Mouse (Mus musculus): ENCODE data around the gene Tesk1. TPM values are rescaled to one million over a fixed set of nuclear protein-coding genes. Genes with fewer than 3 reads are reported as not detected.

The Tesk1 gene
- polyA plus RNA-seq, 1 experiment from 2014 or later = 3.4 TPM

- H3K9ac ChIP-seq (ENCODE audit: low read length) = peak overlapping the region; percentile 14; the same call in 1 of the 2 replicates
- H3K4me2 ChIP-seq (ENCODE audit: low read depth, low read length) = no peak overlapping the region
These were observed 24.3 kb upstream of the Tesk1 start for GRCm38 (mm10) chr4:43417269-43418062.

GRCm38 (mm10) chr4:43418450-43418849 lies 23.3 kb upstream of the Tesk1 start:
- ATAC-seq (ENCODE audit: low read depth) = no peak
- no peak overlapping the region for H3K4me3 ChIP-seq (ENCODE audit: low read length)
- peaks cover 34% of the 10 kb centered on the region for H3K36me3 ChIP-seq (ENCODE audit: control insufficient read depth, insufficient read depth, low read length)
- H3K9me3 ChIP-seq (ENCODE audit: control insufficient read depth, low read length) = no peaks in the 10 kb centered on the region
- H3K27me3 ChIP-seq (ENCODE audit: control insufficient read depth, insufficient read depth, low read depth, low read length) = no peaks in the 10 kb centered on the region
- no peak overlapping the region for H3K4me2 ChIP-seq (ENCODE audit: low read depth, low read length)
- H3K9ac ChIP-seq (ENCODE audit: low read length) = no peak overlapping the region
- H3K27ac ChIP-seq (ENCODE audit: low read length) = peak overlapping the region; percentile 73
- peaks cover 34% of the 10 kb centered on the region for H3K4me1 ChIP-seq (replicated peaks; ENCODE audit: control insufficient read depth, insufficient read depth, low read length)
- 45% methylated on average over 4 of the region's 4 CpGs for WGBS

More at GRCm38 (mm10) chr4:43417269-43418062, 24.3 kb upstream of the Tesk1 start:
- Histone ChIP-seq H3K27ac (ENCODE audit: low read length) (peak overlapping the region; percentile 73), H3K9me3 (ENCODE audit: control insufficient read depth, low read length) (no peaks in the 10 kb centered on the region), H3K36me3 (ENCODE audit: control insufficient read depth, insufficient read depth, low read length) (peaks cover 29% of the 10 kb centered on the region), H3K4me3 (ENCODE audit: low read length) (no peak overlapping the region), H3K4me1 (replicated peaks; ENCODE audit: control insufficient read depth, insufficient read depth, low read length) (peaks cover 34% of the 10 kb centered on the region), H3K27me3 (ENCODE audit: control insufficient read depth, insufficient read depth, low read depth, low read length) (no peaks in the 10 kb centered on the region)
- peak; percentile 54 for ATAC-seq (ENCODE audit: low read depth)
- 49% methylated on average over 16 of the region's 16 CpGs for WGBS

- 0 out of 2 replicates have a peak overlapping the region, but pooled peaks have one; percentile 39 for H3K9ac ChIP-seq (ENCODE audit: low read length)
These were observed 22.6 kb upstream of the Tesk1 start for GRCm38 (mm10) chr4:43418973-43419656.

GRCm38 (mm10) chr4:43419801-43420281 lies 21.9 kb upstream of the Tesk1 start:
- peaks cover 47% of the 10 kb centered on the region for H3K36me3 ChIP-seq (ENCODE audit: control insufficient read depth, insufficient read depth, low read length)

More at GRCm38 (mm10) chr4:43418973-43419656, 22.6 kb upstream of the Tesk1 start:
- no peak overlapping the region for H3K4me2 ChIP-seq (ENCODE audit: low read depth, low read length)
- no peak for ATAC-seq (ENCODE audit: low read depth)
- WGBS = 65% methylated on average over 15 of the region's 15 CpGs
- no peak overlapping the region for H3K4me3 ChIP-seq (ENCODE audit: low read length)
- H3K36me3 ChIP-seq (ENCODE audit: control insufficient read depth, insufficient read depth, low read length) = peaks cover 40% of the 10 kb centered on the region
- peaks cover 34% of the 10 kb centered on the region for H3K4me1 ChIP-seq (replicated peaks; ENCODE audit: control insufficient read depth, insufficient read depth, low read length)
- no peaks in the 10 kb centered on the region for H3K27me3 ChIP-seq (ENCODE audit: control insufficient read depth, insufficient read depth, low read depth, low read length)
- no peaks in the 10 kb centered on the region for H3K9me3 ChIP-seq (ENCODE audit: control insufficient read depth, low read length)
- H3K27ac ChIP-seq (ENCODE audit: low read length) = peak overlapping the region; percentile 73

GRCm38 (mm10) chr4:43420305-43420704 lies 21.4 kb upstream of the Tesk1 start:
- Histone ChIP-seq H3K27me3 (ENCODE audit: control insufficient read depth, insufficient read depth, low read depth, low read length) (no peaks in the 10 kb centered on the region), H3K27ac (ENCODE audit: low read length) (peak overlapping the region; percentile 70)
- peak; percentile 37 for ATAC-seq (ENCODE audit: low read depth)

More at GRCm38 (mm10) chr4:43419801-43420281, 21.9 kb upstream of the Tesk1 start:
- no peak overlapping the region for H3K9ac ChIP-seq (ENCODE audit: low read length)
- H3K4me3 ChIP-seq (ENCODE audit: low read length) = no peak overlapping the region
- H3K9me3 ChIP-seq (ENCODE audit: control insufficient read depth, low read length) = no peaks in the 10 kb centered on the region
- no peaks in the 10 kb centered on the region for H3K27me3 ChIP-seq (ENCODE audit: control insufficient read depth, insufficient read depth, low read depth, low read length)
- ATAC-seq (ENCODE audit: low read depth) = peak; percentile 10
- H3K4me1 ChIP-seq (replicated peaks; ENCODE audit: control insufficient read depth, insufficient read depth, low read length) = peaks cover 34% of the 10 kb centered on the region
- no peak overlapping the region for H3K4me2 ChIP-seq (ENCODE audit: low read depth, low read length)
- 49% methylated on average over 9 of the region's 9 CpGs for WGBS
- H3K27ac ChIP-seq (ENCODE audit: low read length) = peak overlapping the region; percentile 70

GRCm38 (mm10) chr4:43421632-43422240 lies 20.0 kb upstream of the Tesk1 start:
- Histone ChIP-seq H3K4me1 (replicated peaks; ENCODE audit: control insufficient read depth, insufficient read depth, low read length) (peaks cover 34% of the 10 kb centered on the region), H3K27ac (ENCODE audit: low read length) (no peak overlapping the region), H3K4me2 (ENCODE audit: low read depth, low read length) (no peak overlapping the region), H3K27me3 (ENCODE audit: control insufficient read depth, insufficient read depth, low read depth, low read length) (peaks cover 2% of the 10 kb centered on the region; the same call in 1 of the 2 replicates), H3K9ac (ENCODE audit: low read length) (no peak overlapping the region), H3K36me3 (ENCODE audit: control insufficient read depth, insufficient read depth, low read length) (peaks cover 42% of the 10 kb centered on the region), H3K9me3 (ENCODE audit: control insufficient read depth, low read length) (no peaks in the 10 kb centered on the region), H3K4me3 (ENCODE audit: low read length) (no peak overlapping the region)
- 78% methylated on average over 28 of the region's 28 CpGs for WGBS
- no peak for ATAC-seq (ENCODE audit: low read depth)

More at GRCm38 (mm10) chr4:43420305-43420704, 21.4 kb upstream of the Tesk1 start:
- WGBS = under 1% methylated on average over 6 of the region's 6 CpGs
- Histone ChIP-seq H3K4me3 (ENCODE audit: low read length) (no peak overlapping the region), H3K9me3 (ENCODE audit: control insufficient read depth, low read length) (no peaks in the 10 kb centered on the region), H3K36me3 (ENCODE audit: control insufficient read depth, insufficient read depth, low read length) (peaks cover 48% of the 10 kb centered on the region), H3K4me1 (replicated peaks; ENCODE audit: control insufficient read depth, insufficient read depth, low read length) (peaks cover 34% of the 10 kb centered on the region), H3K9ac (ENCODE audit: low read length) (no peak overlapping the region), H3K4me2 (ENCODE audit: low read depth, low read length) (no peak overlapping the region)

- Histone ChIP-seq H3K4me3 (ENCODE audit: low read length) (no peak overlapping the region), H3K9ac (ENCODE audit: low read length) (no peak overlapping the region), H3K27ac (ENCODE audit: low read length) (no peak overlapping the region), H3K36me3 (ENCODE audit: control insufficient read depth, insufficient read depth, low read length) (peaks cover 40% of the 10 kb centered on the region), H3K27me3 (ENCODE audit: control insufficient read depth, insufficient read depth, low read depth, low read length) (peaks cover 9% of the 10 kb centered on the region), H3K4me2 (ENCODE audit: low read depth, low read length) (no peak overlapping the region), H3K9me3 (ENCODE audit: control insufficient read depth, low read length) (no peaks in the 10 kb centered on the region), H3K4me1 (replicated peaks; ENCODE audit: control insufficient read depth, insufficient read depth, low read length) (peaks cover 19% of the 10 kb centered on the region)
- no peak for ATAC-seq (ENCODE audit: low read depth)
- WGBS = 86% methylated on average over 20 of the region's 20 CpGs
These were observed 18.3 kb upstream of the Tesk1 start for GRCm38 (mm10) chr4:43423267-43423934.

- Histone ChIP-seq H3K4me1 (replicated peaks; ENCODE audit: control insufficient read depth, insufficient read depth, low read length) (peaks cover 19% of the 10 kb centered on the region), H3K27ac (ENCODE audit: low read length) (no peak overlapping the region), H3K9me3 (ENCODE audit: control insufficient read depth, low read length) (no peaks in the 10 kb centered on the region), H3K4me3 (ENCODE audit: low read length) (no peak overlapping the region), H3K27me3 (ENCODE audit: control insufficient read depth, insufficient read depth, low read depth, low read length) (peaks cover 9% of the 10 kb centered on the region), H3K36me3 (ENCODE audit: control insufficient read depth, insufficient read depth, low read length) (peaks cover 40% of the 10 kb centered on the region), H3K4me2 (ENCODE audit: low read depth, low read length) (no peak overlapping the region), H3K9ac (ENCODE audit: low read length) (no peak overlapping the region)
- WGBS = 80% methylated on average over 9 of the region's 9 CpGs
- no peak for ATAC-seq (ENCODE audit: low read depth)
These were observed 17.7 kb upstream of the Tesk1 start for GRCm38 (mm10) chr4:43424072-43424471.

Data from lung, embryonic 16.5 days (tissue).